Mouse (Mus musculus) liver, embryonic 12.5 days (tissue): Measurements from ENCODE around the gene Gm9195. TPM values are rescaled to one million over a fixed set of nuclear protein-coding genes. Genes with fewer than 3 reads are reported as not detected.

Experiments
- ATAC-seq: fragments of 200-750 bp; cut with Nextera tagmentation; 2 replicates; pipeline ENCODE4 v1.8.0; 2017; ENCODE audit warnings: moderate number of reproducible peaks, mild to moderate bottlenecking, moderate library complexity
- H3K27ac ChIP-seq: fragments of 300-500 bp; sonication (generic); 2 replicates; pipeline ENCODE4 v1.5.1; 2016; ENCODE audit warnings: mild to moderate bottlenecking
- H3K27me3 ChIP-seq: fragments of 300-500 bp; sonication (generic); replicated peaks from 2 replicates; pipeline ENCODE4 v1.6.1; 2016; ENCODE audit warnings: mild to moderate bottlenecking, moderate library complexity
- H3K36me3 ChIP-seq: fragments of 300-500 bp; sonication (generic); 2 replicates; pipeline ENCODE4 v1.6.1; 2016; ENCODE audit warnings: mild to moderate bottlenecking, moderate library complexity
- H3K4me1 ChIP-seq: fragments of 300-500 bp; sonication (generic); 2 replicates; pipeline ENCODE4 v1.6.1; 2016
- H3K4me2 ChIP-seq: fragments of 300-500 bp; sonication (generic); 2 replicates; pipeline ENCODE4 v1.6.1; 2016; ENCODE audit warnings: mild to moderate bottlenecking, moderate library complexity
- H3K4me3 ChIP-seq: fragments of 300-500 bp; sonication (generic); 2 replicates; pipeline ENCODE4 v1.5.1; 2016; ENCODE audit warnings: mild to moderate bottlenecking, moderate library complexity
- H3K9ac ChIP-seq: fragments of 300-500 bp; sonication (generic); 2 replicates; pipeline ENCODE4 v1.6.1; 2016; ENCODE audit warnings: mild to moderate bottlenecking, moderate library complexity
- H3K9me3 ChIP-seq: fragments of 300-500 bp; sonication (generic); replicated peaks from 2 replicates; pipeline ENCODE4 v1.6.1; 2016; ENCODE audit warnings: mild to moderate bottlenecking, moderate library complexity
- WGBS: fragments of 180-500 bp; shearing (Covaris S2); methylation state at CpG from one replicate; pipeline ENCODE4 v1.1.7; 2016; ENCODE audit not compliant: insufficient replicate concordance; 5-methylcytosine and 5-hydroxymethylcytosine counted together
- polyA plus RNA-seq: library from polyadenylated mRNA; unstranded; fragments of >200 nt; fragmentation: Nextera tagmentation; extraction: Ambion mirVana; gene quantifications from 2 replicates; pipeline ENCODE4 v1.2.1, GENCODE M21; 2016

The Gm9195 gene
- polyA plus RNA-seq, 1 experiment from 2014 or later: not detected

DNA sequence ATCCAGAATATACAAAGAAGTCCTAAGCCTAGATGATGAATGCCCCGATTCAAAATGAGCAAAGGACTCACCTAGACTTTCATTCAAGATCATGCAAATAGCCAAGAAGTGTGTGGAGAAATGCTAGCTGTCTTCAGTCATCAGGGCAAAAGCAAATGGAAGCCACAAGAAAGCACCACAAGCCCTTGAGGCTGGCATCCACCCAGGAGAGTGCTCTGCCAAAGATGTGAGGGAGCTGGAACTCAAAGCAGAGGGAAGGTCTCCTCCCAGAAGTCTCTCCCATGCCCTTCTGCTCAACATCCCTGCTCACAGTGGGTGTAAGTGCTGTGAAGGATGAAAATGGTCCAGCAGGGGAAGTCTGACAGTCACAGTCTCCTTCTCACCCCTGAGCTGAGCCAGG, 52.7 kb downstream of the Gm9195 start:
- no peak overlapping the region for H3K9ac ChIP-seq
- H3K9me3 ChIP-seq: no peaks in the 10 kb centered on the region
- no peak overlapping the region for H3K27ac ChIP-seq
- H3K4me2 ChIP-seq: no peak overlapping the region
- no peaks in the 10 kb centered on the region for H3K4me1 ChIP-seq
- no peaks in the 10 kb centered on the region for H3K27me3 ChIP-seq
- no peak overlapping the region for H3K4me3 ChIP-seq
- no peak for ATAC-seq
- no peaks in the 10 kb centered on the region for H3K36me3 ChIP-seq
- WGBS: 51% methylated on average over 1 of the region's 1 CpGs

GRCm38 (mm10) chr14:72389696-72390095, 101.9 kb downstream of the Gm9195 start:
- Histone ChIP-seq H3K4me1 (no peaks in the 10 kb centered on the region), H3K9ac (no peak overlapping the region), H3K27me3 (no peaks in the 10 kb centered on the region), H3K36me3 (no peaks in the 10 kb centered on the region), H3K27ac (no peak overlapping the region), H3K4me2 (no peak overlapping the region), H3K4me3 (no peak overlapping the region), H3K9me3 (no peaks in the 10 kb centered on the region)
- 52% methylated on average over 1 of the region's 1 CpGs for WGBS
- ATAC-seq: no peak

- H3K9me3 ChIP-seq: no peaks in the 10 kb centered on the region
- H3K4me1 ChIP-seq: no peaks in the 10 kb centered on the region
- no peak overlapping the region for H3K4me2 ChIP-seq
- H3K36me3 ChIP-seq: no peaks in the 10 kb centered on the region
- H3K4me3 ChIP-seq: no peak overlapping the region
- 53% methylated on average over 4 of the region's 4 CpGs for WGBS
- no peak overlapping the region for H3K27ac ChIP-seq
- no peak overlapping the region for H3K9ac ChIP-seq
- no peaks in the 10 kb centered on the region for H3K27me3 ChIP-seq
- no peak for ATAC-seq
Observed at GRCm38 (mm10) chr14:72389288-72389687, 102.3 kb downstream of the Gm9195 start.

- no peaks in the 10 kb centered on the region for H3K4me1 ChIP-seq
- H3K4me2 ChIP-seq: no peak overlapping the region
- H3K9ac ChIP-seq: no peak overlapping the region
- no peak overlapping the region for H3K27ac ChIP-seq
- no peak overlapping the region for H3K4me3 ChIP-seq
- H3K36me3 ChIP-seq: no peaks in the 10 kb centered on the region
- ATAC-seq: no peak
- no peaks in the 10 kb centered on the region for H3K27me3 ChIP-seq
- 0% methylated on average over 1 of the region's 2 CpGs for WGBS
- H3K9me3 ChIP-seq: no peaks in the 10 kb centered on the region
Observed at GRCm38 (mm10) chr14:72377224-72377623, 114.4 kb downstream of the Gm9195 start.

Other genes with a start within 250 kb of the Gm9195 start
- 13.2 and 13.5 TPM in 2 replicates for gene Fndc3a, start 218.2 kb upstream of the Gm9195 start, polyA plus RNA-seq